Mouse (Mus musculus): Measurements from ENCODE around the gene Surf4. TPM values are rescaled to one million over a fixed set of nuclear protein-coding genes. Genes with fewer than 3 reads are reported as not detected.

The Surf4 gene
- polyA plus RNA-seq, 1 experiment = 32.3 TPM

DNA sequence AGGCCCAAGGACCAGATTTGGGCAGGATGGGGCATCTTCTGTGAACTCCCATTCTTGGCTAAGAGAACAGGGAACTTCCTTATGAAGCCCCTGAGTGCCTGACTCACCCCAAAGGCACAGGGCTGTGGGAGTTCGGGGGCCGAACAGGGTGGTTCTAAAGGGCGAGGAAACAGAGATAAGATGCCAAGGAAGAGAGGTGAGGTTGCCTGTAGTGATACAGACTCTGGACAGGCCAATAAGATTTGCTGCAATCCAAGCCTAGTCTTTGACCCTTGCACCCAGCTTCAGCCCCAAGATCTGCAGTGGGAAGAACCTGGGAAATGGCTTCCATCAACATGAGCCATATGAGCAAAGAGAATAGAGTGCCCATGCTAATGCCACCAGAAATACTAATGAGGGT lies 9.5 kb upstream of the Surf4 start:
- Histone ChIP-seq H3K4me1 (ENCODE audit: control insufficient read depth, insufficient read depth, low read length) (peaks cover 2% of the 10 kb centered on the region), H3K27ac (ENCODE audit: control insufficient read depth, insufficient read depth, low read depth, low read length, poor library complexity) (no peak overlapping the region), H3K4me3 (replicated peaks; ENCODE audit: control insufficient read depth, low read depth, low read length) (no peak overlapping the region)
- WGBS = 69% methylated on average over 3 of the region's 3 CpGs
- TF ChIP-seq CTCF (IDR thresholded peaks at IDR 0.05; ENCODE audit: control insufficient read depth, insufficient read depth, low read length) = no peak
- TF ChIP-seq POLR2A (IDR thresholded peaks at IDR 0.05; ENCODE audit: borderline replicate concordance, control insufficient read depth, low read depth, low read length) = no peak

DNA sequence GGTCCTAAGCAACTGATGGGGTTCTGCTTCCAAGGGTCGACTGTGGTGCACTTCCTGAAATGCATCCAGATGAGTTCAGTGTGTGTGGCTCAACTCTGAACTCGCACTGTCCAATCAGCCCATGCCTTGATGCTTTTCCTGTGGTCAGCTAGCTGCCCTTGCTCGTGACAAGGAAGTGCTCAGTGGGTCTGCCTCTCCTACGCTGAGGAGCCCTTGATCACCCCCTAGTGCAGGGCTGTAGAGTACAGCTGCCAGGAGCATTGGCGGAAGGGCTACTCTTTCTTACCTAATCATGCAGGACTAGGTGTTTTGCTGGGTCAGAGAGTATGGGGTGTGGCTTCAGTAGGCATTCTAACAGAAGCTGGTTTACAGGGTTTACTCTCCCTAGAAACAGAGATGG lies 7.8 kb upstream of the Surf4 start:
- peak; percentile 68 for TF ChIP-seq CTCF (IDR thresholded peaks at IDR 0.05; ENCODE audit: control insufficient read depth, insufficient read depth, low read length)
- TF ChIP-seq POLR2A (IDR thresholded peaks at IDR 0.05; ENCODE audit: borderline replicate concordance, control insufficient read depth, low read depth, low read length) = no peak
- Histone ChIP-seq H3K4me3 (replicated peaks; ENCODE audit: control insufficient read depth, low read depth, low read length) (no peak overlapping the region), H3K4me1 (ENCODE audit: control insufficient read depth, insufficient read depth, low read length) (peaks cover 2% of the 10 kb centered on the region), H3K27ac (ENCODE audit: control insufficient read depth, insufficient read depth, low read depth, low read length, poor library complexity) (peak overlapping the region; percentile 41; the same call in 1 of the 2 replicates)
- WGBS = 16% methylated on average over 5 of the region's 5 CpGs

DNA sequence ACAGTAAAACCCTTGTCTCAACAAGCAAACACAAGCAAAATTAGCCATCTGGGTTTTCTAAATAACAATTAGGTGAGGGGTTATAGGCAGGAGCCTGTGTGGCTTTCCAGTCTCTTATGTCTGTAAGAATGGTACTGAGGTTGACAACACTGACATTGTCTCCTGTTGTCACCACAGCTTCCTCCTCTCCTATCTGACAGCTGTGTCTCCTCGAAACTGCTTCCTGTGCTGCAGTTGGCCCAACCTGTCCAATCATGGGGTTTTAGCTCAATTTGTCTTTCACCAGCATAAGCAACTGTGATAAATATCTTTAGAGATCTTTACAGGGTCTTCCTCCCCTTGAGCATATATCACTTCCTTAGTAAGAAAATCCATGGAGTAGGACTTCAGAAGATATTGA lies 2.7 kb upstream of the Surf4 start:
- Histone ChIP-seq H3K27ac (ENCODE audit: control insufficient read depth, insufficient read depth, low read depth, low read length, poor library complexity) (no peak overlapping the region), H3K4me3 (replicated peaks; ENCODE audit: control insufficient read depth, low read depth, low read length) (no peak overlapping the region), H3K4me1 (ENCODE audit: control insufficient read depth, insufficient read depth, low read length) (peaks cover 11% of the 10 kb centered on the region)
- WGBS = 0% methylated on average over 1 of the region's 1 CpGs
- TF ChIP-seq CTCF (IDR thresholded peaks at IDR 0.05; ENCODE audit: control insufficient read depth, insufficient read depth, low read length) (no peak), POLR2A (IDR thresholded peaks at IDR 0.05; ENCODE audit: borderline replicate concordance, control insufficient read depth, low read depth, low read length) (no peak)

DNA sequence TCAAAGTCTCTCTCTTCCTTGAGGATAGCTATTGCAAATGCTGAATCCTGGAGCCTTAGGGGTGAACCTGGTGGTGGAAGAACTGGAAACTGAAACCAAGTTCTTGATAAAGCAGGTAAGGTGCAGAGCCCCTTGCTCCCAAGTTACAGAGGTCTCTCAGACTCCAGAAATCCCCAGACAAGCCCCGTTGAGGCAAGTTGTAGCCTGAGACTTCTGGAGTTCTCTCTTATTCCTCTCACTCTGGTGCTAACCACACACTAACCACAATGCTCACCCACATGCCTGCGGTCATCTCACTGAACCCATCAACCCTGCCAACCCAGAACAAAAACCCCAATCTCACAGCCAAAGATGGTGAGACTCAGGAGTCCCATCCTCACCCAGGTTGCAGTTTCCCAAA lies 1.6 kb upstream of the Surf4 start:
- H3K4me3 ChIP-seq (replicated peaks; ENCODE audit: control insufficient read depth, low read depth, low read length) = no peak overlapping the region
- 1% methylated on average over 2 of the region's 2 CpGs for WGBS
- TF ChIP-seq POLR2A (IDR thresholded peaks at IDR 0.05; ENCODE audit: borderline replicate concordance, control insufficient read depth, low read depth, low read length) = no peak
- peaks cover 9% of the 10 kb centered on the region for H3K4me1 ChIP-seq (ENCODE audit: control insufficient read depth, insufficient read depth, low read length)
- H3K27ac ChIP-seq (ENCODE audit: control insufficient read depth, insufficient read depth, low read depth, low read length, poor library complexity) = no peak overlapping the region

DNA sequence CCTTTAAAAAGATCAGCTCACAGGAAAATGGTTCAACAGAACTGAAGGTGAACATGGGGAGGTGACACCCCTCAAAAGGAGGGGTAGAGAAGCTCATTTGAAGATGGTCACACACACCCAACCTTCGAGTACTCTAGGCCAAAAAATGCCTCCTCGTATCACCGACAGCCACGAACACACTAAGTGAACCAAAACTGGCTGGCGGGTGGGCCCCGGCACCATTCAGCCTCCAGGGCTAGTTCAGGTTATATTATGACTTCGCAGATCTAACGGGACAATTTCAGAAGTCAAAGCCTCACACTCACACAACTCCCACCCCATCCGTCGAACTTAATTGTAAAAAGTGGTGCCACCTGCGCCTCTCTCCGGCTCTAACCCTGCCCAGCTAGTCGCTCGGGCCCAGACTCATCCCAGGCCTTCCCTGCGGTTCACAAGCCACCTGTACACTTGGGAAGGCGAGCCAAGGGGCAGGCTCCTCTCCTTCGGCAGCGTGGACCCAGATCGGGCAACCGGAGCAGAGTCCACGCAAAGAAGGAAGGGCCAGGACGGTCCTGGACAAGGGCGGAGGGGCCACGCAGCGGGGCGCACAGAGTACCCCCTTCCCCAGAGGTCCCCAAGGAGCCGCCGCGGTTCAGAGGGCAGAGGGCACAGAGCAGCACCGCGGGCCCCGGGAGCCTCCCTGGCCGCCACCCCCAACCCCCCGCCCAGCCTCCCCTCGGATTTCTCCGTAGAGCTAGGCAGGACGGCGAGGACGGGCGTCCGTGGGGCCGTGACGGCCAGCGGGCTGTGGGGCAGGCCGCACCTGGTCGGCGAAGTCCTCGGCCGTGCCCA lies 1.0 kb downstream of the Surf4 start:
- TF ChIP-seq CTCF (IDR thresholded peaks at IDR 0.05; ENCODE audit: control insufficient read depth, insufficient read depth, low read length) (no peak), POLR2A (IDR thresholded peaks at IDR 0.05; ENCODE audit: borderline replicate concordance, control insufficient read depth, low read depth, low read length) (peak; percentile 19; the same call in 1 of the 2 replicates)
- peak overlapping the region; percentile 96 for H3K27ac ChIP-seq (ENCODE audit: control insufficient read depth, insufficient read depth, low read depth, low read length, poor library complexity)
- peak overlapping the region; percentile 96 for H3K4me3 ChIP-seq (replicated peaks; ENCODE audit: control insufficient read depth, low read depth, low read length)
- WGBS = under 1% methylated on average over 45 of the region's 49 CpGs
- H3K4me1 ChIP-seq (ENCODE audit: control insufficient read depth, insufficient read depth, low read length) = peaks cover 9% of the 10 kb centered on the region

DNA sequence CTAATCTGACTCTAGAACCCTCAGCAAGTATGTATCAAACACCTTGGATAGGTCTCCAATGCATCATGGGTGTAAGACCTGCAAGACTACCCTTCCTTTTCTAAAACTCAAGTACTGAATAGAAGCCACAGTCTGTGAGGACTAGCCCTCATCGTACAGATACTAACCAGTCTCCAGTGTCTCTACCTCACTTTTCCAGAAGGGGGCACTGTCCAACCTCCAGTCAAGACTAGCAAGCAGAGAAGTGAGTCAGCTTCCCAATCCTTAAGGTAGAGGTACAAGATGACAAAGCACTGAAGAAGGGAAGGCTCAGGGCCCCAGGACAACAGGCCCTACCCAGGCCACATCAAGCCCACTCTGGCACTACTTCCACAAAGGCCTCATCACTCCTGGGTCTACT lies 3.3 kb downstream of the Surf4 start:
- Histone ChIP-seq H3K4me1 (ENCODE audit: control insufficient read depth, insufficient read depth, low read length) (peaks cover 6% of the 10 kb centered on the region), H3K4me3 (replicated peaks; ENCODE audit: control insufficient read depth, low read depth, low read length) (no peak overlapping the region)
- 6% methylated on average over 1 of the region's 1 CpGs for WGBS

DNA sequence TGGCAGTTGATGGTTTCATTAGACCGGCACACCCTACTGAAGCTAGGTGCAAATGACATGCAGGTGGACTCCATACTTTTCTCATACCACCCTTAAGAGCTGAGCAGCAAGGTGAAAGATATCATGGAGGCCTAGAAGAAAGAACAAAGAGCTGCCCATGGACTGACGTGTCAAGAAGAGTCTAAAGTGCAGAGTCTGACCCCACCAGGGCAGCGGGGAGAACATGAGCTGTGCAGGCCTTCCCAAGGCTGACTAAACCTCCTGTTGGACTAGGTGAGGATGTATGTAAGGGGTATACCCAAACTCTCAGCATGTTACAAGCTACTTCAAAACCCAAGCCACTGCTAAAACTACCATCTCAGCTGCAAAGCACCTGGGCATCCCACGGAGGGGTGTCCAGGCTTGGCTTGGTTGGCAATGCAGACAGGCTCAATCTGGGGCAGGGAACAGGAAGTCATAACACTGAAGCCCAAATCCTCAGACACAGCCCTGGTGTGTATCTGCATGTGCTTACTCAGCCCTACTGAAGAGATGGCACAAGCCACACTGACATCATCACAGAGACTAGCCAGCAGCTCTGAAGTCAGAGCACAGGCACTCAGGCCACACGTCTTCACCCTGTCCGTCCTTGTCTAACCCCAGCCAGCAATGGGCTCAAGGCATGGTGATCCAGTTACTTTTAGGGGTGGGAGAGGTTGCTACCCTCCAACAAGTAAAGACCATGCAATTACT lies 5.8 kb downstream of the Surf4 start:
- no peaks in the 10 kb centered on the region; the same call in 1 of the 2 replicates for H3K4me1 ChIP-seq (ENCODE audit: control insufficient read depth, insufficient read depth, low read length)
- WGBS = 87% methylated on average over 6 of the region's 6 CpGs
- TF ChIP-seq CTCF (IDR thresholded peaks at IDR 0.05; ENCODE audit: control insufficient read depth, insufficient read depth, low read length) (no peak), POLR2A (IDR thresholded peaks at IDR 0.05; ENCODE audit: borderline replicate concordance, control insufficient read depth, low read depth, low read length) (no peak)
- H3K4me3 ChIP-seq (replicated peaks; ENCODE audit: control insufficient read depth, low read depth, low read length) = no peak overlapping the region
- no peak overlapping the region for H3K27ac ChIP-seq (ENCODE audit: control insufficient read depth, insufficient read depth, low read depth, low read length, poor library complexity)

More for the DNA sequence above, 3.3 kb downstream of the Surf4 start:
- TF ChIP-seq POLR2A (IDR thresholded peaks at IDR 0.05; ENCODE audit: borderline replicate concordance, control insufficient read depth, low read depth, low read length) (no peak), CTCF (IDR thresholded peaks at IDR 0.05; ENCODE audit: control insufficient read depth, insufficient read depth, low read length) (peak; percentile 60)
- H3K27ac ChIP-seq (ENCODE audit: control insufficient read depth, insufficient read depth, low read depth, low read length, poor library complexity) = no peak overlapping the region

DNA sequence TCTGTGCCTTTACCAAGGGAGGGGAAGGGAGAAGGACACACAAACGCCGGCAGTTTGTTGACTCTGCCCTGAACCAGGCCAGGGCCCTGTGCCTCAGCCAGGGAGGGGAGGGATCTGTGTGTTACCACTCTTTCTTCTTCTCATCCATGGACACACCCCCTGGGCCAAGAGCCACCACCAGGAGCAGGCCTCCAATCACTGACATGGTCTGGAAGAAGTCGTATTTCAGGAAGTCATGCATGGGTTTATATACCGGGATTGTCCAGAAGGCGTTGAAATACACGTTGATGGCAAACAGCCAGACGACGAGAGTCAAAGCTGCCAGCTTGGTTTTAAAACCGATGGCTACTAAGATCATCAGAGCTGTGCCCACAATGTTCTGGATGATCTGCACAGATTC lies 11.9 kb downstream of the Surf4 start:
- no peak for TF ChIP-seq POLR2A (IDR thresholded peaks at IDR 0.05; ENCODE audit: borderline replicate concordance, control insufficient read depth, low read depth, low read length)
- no peak for TF ChIP-seq CTCF (IDR thresholded peaks at IDR 0.05; ENCODE audit: control insufficient read depth, insufficient read depth, low read length)
- Histone ChIP-seq H3K27ac (ENCODE audit: control insufficient read depth, insufficient read depth, low read depth, low read length, poor library complexity) (no peak overlapping the region), H3K4me3 (replicated peaks; ENCODE audit: control insufficient read depth, low read depth, low read length) (no peak overlapping the region), H3K4me1 (ENCODE audit: control insufficient read depth, insufficient read depth, low read length) (peaks cover 3% of the 10 kb centered on the region; the same call in 1 of the 2 replicates)
- 73% methylated on average over 9 of the region's 9 CpGs for WGBS

Data from bone marrow, adult 2 months (tissue).